Mouse (Mus musculus) thymus, adult 2 months (tissue): ENCODE measurements at regions not wholly inside any gene's neighbourhood (a gene's known extent, or its start where the extent isn't known, plus 50 kb on each side); places are given as distances from the start of the nearest gene placed in this dataset.

Source experiments
- CTCF ChIP-seq: fragments of 200-500 bp; IDR thresholded peaks from 2 replicates; pipeline ENCODE4 v1.5.1; 2012; ENCODE audit warnings: mild to moderate bottlenecking, control low read depth, low read length, moderate library complexity, borderline replicate concordance; ENCODE audit not compliant: control insufficient read depth, poor library complexity, insufficient read depth; ENCODE audit errors: extremely low read depth
- POLR2A ChIP-seq: fragments of 200-500 bp; IDR thresholded peaks from 2 replicates; pipeline ENCODE4 v1.6.1; 2012; ENCODE audit warnings: mild to moderate bottlenecking, low read length, control low read depth, moderate library complexity; ENCODE audit not compliant: control insufficient read depth, poor library complexity, insufficient read depth; ENCODE audit errors: extremely low read depth

- TF ChIP-seq CTCF (no peak), POLR2A (no peak)
These were observed 66.9 kb upstream of the Ak4 start for GRCm38 (mm10) chr4:101352178-101352577.
